Mouse (Mus musculus) stomach, embryonic 14.5 days (tissue): Measurements from ENCODE around the gene Tnfrsf18. TPM values are rescaled to one million over a fixed set of nuclear protein-coding genes. Genes with fewer than 3 reads are reported as not detected.

Source experiments
- ATAC-seq: fragments of 200-750 bp; cut with Nextera tagmentation; 2 replicates; pipeline ENCODE4 v1.8.0; 2017; ENCODE audit warnings: low read depth, moderate TSS enrichment; ENCODE audit not compliant: insufficient number of reproducible peaks, insufficient read depth, low FRiP score
- H3K27ac ChIP-seq: fragments of 300-500 bp; sonication (generic); 2 replicates; pipeline ENCODE4 v1.5.1; 2014; ENCODE audit warnings: mild to moderate bottlenecking, low read length, moderate library complexity, mixed read lengths
- H3K27me3 ChIP-seq: fragments of 300-500 bp; sonication (generic); 2 replicates; pipeline ENCODE4 v1.6.1; 2014; ENCODE audit warnings: low read length, control low read depth, mixed read lengths; ENCODE audit not compliant: control insufficient read depth, insufficient read depth
- H3K36me3 ChIP-seq: fragments of 300-500 bp; sonication (generic); 2 replicates; pipeline ENCODE4 v1.6.1; 2014; ENCODE audit warnings: mild to moderate bottlenecking, control low read depth, low read length, moderate library complexity, mixed read lengths; ENCODE audit not compliant: control insufficient read depth, insufficient read depth
- H3K4me1 ChIP-seq: fragments of 300-500 bp; sonication (generic); 2 replicates; pipeline ENCODE4 v1.6.1; 2014; ENCODE audit warnings: low read length, control low read depth, mixed read lengths; ENCODE audit not compliant: control insufficient read depth, insufficient read depth
- H3K4me2 ChIP-seq: fragments of 300-500 bp; sonication (generic); replicated peaks from 2 replicates; pipeline ENCODE4 v1.6.1; 2014; ENCODE audit warnings: low read depth, low read length, control low read depth
- H3K4me3 ChIP-seq: fragments of 300-500 bp; sonication (generic); 2 replicates; pipeline ENCODE4 v1.5.1; 2014; ENCODE audit warnings: low read depth, low read length, control low read depth
- H3K9ac ChIP-seq: fragments of 300-500 bp; sonication (generic); replicated peaks from 2 replicates; pipeline ENCODE4 v1.6.1; 2014; ENCODE audit warnings: low read depth, mild to moderate bottlenecking, control low read depth, low read length, moderate library complexity, mixed read lengths
- H3K9me3 ChIP-seq: fragments of 300-500 bp; sonication (generic); 2 replicates; pipeline ENCODE4 v1.6.1; 2016; ENCODE audit warnings: low read depth, low read length, control low read depth; ENCODE audit not compliant: control insufficient read depth
- WGBS: fragments of 180-500 bp; shearing (Covaris S2); extraction: QIAGEN DNeasy Blood & Tissue Kit; methylation state at CpG from one replicate; pipeline ENCODE4 v1.1.7; 2014; 5-methylcytosine and 5-hydroxymethylcytosine counted together
- polyA plus RNA-seq: library from polyadenylated mRNA; unstranded; fragments of >200 nt; fragmentation: Nextera tagmentation; extraction: Ambion mirVana; gene quantifications from 2 replicates; pipeline ENCODE4 v1.2.1, GENCODE M21; 2014

Gene Tnfrsf18
- polyA plus RNA-seq, 1 experiment from 2014 or later = 2.7 TPM

DNA sequence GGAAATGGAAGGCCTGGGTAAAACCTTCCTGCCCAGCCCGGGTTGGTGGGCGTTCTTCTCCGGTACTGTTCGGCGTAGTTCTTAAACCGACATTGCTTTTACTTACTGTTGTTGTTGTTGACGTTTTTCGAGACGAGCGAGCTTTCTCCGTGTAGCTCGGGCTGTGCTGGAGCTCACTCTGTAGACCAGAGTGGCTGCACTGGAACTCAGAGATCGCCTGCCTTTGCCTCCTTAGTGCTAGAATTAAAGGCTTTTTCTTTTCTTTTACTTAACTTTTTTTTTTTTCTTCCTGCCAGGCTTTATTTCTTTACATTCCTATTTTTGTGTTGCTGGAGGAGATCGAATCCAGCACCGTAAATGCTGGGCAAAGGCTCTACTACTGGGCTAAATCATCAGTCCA is 32.4 kb upstream of the Tnfrsf18 start:
- WGBS = 4% methylated on average over 15 of the region's 15 CpGs
- no peaks in the 10 kb centered on the region for H3K27me3 ChIP-seq
- peaks cover 19% of the 10 kb centered on the region; the same call in 1 of the 2 replicates for H3K36me3 ChIP-seq
- no peak overlapping the region for H3K27ac ChIP-seq
- H3K4me2 ChIP-seq = peak overlapping the region; percentile 54
- peaks cover 15% of the 10 kb centered on the region; the same call in 1 of the 2 replicates for H3K4me1 ChIP-seq
- no peaks in the 10 kb centered on the region for H3K9me3 ChIP-seq
- no peak for ATAC-seq
- H3K9ac ChIP-seq = peak overlapping the region; percentile 76
- H3K4me3 ChIP-seq = peak overlapping the region; percentile 72

DNA sequence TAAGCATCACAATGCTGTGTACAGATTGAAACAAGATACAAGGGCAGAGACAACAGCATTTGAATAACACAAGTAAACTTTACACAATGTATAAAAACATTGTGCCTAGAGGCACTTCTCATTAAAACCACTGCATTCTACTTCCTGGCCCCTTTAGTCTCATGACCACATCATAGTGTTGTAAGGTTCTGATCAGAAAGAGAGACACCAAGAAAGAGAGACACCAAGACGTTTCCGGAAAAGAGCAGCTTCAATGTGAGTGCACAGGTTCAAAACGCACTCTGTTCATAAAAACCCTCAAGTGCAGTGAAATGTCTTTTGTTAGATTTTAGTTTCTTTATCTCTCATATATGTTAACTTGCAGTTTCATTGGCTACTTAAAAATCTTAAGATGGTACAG is 21.9 kb upstream of the Tnfrsf18 start:
- H3K4me3 ChIP-seq = no peak overlapping the region
- no peaks in the 10 kb centered on the region for H3K4me1 ChIP-seq
- no peak for ATAC-seq
- peaks cover 79% of the 10 kb centered on the region for H3K36me3 ChIP-seq
- H3K9ac ChIP-seq = no peak overlapping the region
- H3K27me3 ChIP-seq = no peaks in the 10 kb centered on the region
- no peak overlapping the region for H3K27ac ChIP-seq
- no peaks in the 10 kb centered on the region for H3K9me3 ChIP-seq
- 89% methylated on average over 3 of the region's 3 CpGs for WGBS
- no peak overlapping the region for H3K4me2 ChIP-seq

DNA sequence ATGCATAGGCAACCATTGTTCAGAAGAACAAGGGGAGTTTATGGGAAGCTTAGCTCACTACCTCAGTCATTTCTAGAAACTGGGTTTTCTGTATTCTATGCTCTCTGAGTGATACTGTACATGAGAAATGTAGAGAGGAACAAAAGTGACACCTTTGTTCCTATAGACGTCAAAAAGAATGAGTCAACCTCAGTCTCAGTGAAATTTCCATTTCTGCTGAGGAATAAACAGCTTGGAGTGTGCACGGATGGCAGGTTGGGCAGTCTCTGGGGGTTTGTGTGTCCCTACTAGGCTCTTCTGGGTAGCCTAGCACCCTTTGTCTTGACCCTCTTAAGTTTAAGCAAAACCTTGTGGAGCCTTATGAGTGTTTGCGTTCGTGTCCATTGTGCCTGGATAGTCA is 17.6 kb upstream of the Tnfrsf18 start:
- Histone ChIP-seq H3K4me3 (no peak overlapping the region), H3K36me3 (peaks cover 81% of the 10 kb centered on the region), H3K27me3 (no peaks in the 10 kb centered on the region), H3K9me3 (no peaks in the 10 kb centered on the region), H3K27ac (no peak overlapping the region), H3K9ac (no peak overlapping the region), H3K4me2 (no peak overlapping the region), H3K4me1 (no peaks in the 10 kb centered on the region)
- WGBS = 95% methylated on average over 4 of the region's 4 CpGs
- ATAC-seq = no peak

DNA sequence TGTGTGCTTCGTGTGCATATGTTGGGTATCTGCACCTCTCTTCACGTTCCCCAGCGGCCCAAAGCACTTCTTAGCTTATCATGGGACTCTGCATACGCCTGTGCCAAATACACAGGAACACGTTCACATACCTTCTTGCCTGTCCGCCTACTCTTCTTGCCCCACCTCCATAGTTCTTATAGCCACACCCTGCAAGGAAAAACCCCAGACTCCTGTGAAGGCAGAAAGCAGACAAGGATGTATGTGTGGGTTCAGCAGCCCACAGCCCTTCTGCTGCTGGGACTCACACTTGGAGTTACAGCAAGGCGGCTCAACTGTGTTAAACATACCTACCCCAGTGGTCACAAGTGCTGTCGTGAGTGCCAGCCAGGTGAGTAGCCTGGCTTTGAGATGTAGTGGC is 12.3 kb upstream of the Tnfrsf18 start, which contains the start of gene Tnfrsf4:
Gene Tnfrsf4, plus strand, starts transcription at position 207 of the 400 bp plus-strand sequence.
- Histone ChIP-seq H3K4me2 (no peak within 1 kb of the TSS), H3K4me3 (no peak within 1 kb of the TSS), H3K4me1 (no peaks in the 10 kb centered on the region), H3K36me3 (peaks cover 38% of the 10 kb centered on the region), H3K9ac (no peak within 1 kb of the TSS), H3K27ac (no peak within 1 kb of the TSS), H3K27me3 (no peaks in the 10 kb centered on the region), H3K9me3 (no peaks in the 10 kb centered on the region)
- WGBS = 74% methylated on average over 8 of the region's 8 CpGs
- ATAC-seq = no peak

DNA sequence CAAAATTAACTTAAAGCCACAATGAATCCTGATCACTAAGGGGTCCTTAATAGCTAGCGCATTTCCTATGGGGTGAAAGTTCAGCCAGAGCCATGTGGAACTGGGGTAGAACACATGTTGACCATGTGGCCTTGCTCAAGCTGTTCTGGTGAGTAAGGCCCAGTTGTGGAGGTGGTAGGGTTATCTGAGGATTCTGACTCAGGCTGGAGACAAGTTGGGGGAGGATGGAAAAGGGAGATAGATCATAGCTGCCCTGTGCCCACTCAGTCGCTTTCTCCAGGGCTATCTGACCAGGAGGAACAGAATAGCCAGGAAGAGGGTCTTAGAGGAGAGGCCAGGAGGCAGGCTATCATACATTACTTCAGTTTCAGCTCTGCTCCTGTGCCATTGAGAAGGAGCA is 11.5 kb upstream of the Tnfrsf18 start:
- Histone ChIP-seq H3K4me2 (no peak overlapping the region), H3K36me3 (peaks cover 30% of the 10 kb centered on the region), H3K9ac (no peak overlapping the region), H3K27me3 (no peaks in the 10 kb centered on the region), H3K4me1 (no peaks in the 10 kb centered on the region), H3K4me3 (no peak overlapping the region), H3K27ac (no peak overlapping the region), H3K9me3 (no peaks in the 10 kb centered on the region)
- ATAC-seq = no peak
- WGBS = 93% methylated on average over 2 of the region's 2 CpGs

DNA sequence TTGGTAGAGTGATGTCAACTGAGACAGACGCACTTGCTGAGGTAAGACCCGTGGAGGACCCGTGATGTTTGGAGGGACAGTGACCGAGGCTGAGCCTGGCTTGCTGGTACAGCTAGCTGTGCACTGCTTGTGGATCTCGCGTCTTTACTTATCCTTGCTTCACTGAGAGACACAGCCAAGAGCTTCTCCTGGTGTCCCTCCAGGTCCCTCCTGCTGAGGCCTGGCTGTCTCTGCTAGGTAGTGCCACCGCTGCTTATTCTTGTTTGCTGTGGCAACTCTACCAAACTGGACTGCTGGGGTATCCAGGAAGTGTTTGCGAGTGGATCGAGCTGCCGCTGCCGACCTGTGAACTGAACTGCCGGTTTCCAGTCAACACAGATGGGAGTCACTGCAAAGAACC is 6.2 kb upstream of the Tnfrsf18 start:
- Histone ChIP-seq H3K4me2 (no peak overlapping the region), H3K9me3 (no peaks in the 10 kb centered on the region), H3K4me1 (no peaks in the 10 kb centered on the region), H3K36me3 (no peaks in the 10 kb centered on the region; the same call in 1 of the 2 replicates), H3K9ac (no peak overlapping the region), H3K27me3 (no peaks in the 10 kb centered on the region), H3K4me3 (no peak overlapping the region), H3K27ac (no peak overlapping the region)
- no peak for ATAC-seq
- WGBS = 88% methylated on average over 12 of the region's 12 CpGs

DNA sequence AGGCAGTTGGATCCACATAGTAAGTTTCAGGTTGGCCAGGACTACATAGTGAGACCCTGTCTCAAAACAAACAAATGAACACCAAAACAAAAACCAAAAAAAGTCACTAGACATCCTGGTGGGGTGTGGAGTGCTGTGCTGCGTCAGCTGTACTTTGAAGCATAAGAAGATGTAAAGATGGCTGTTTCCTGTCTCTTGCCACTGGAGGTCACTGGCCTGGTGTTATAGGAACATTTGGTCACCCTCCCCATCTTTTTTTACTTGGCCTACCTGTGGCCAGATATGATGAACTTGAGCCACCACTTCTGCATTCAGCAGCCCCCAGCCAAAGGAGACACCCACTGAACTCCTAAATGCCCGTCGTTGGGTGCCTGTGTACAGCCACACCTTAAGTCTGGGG is 4.6 kb upstream of the Tnfrsf18 start:
- WGBS = 66% methylated on average over 3 of the region's 3 CpGs
- Histone ChIP-seq H3K4me3 (no peak overlapping the region), H3K27me3 (no peaks in the 10 kb centered on the region), H3K4me1 (no peaks in the 10 kb centered on the region), H3K36me3 (no peaks in the 10 kb centered on the region), H3K9me3 (no peaks in the 10 kb centered on the region), H3K4me2 (no peak overlapping the region), H3K27ac (no peak overlapping the region), H3K9ac (no peak overlapping the region)
- ATAC-seq = no peak

DNA sequence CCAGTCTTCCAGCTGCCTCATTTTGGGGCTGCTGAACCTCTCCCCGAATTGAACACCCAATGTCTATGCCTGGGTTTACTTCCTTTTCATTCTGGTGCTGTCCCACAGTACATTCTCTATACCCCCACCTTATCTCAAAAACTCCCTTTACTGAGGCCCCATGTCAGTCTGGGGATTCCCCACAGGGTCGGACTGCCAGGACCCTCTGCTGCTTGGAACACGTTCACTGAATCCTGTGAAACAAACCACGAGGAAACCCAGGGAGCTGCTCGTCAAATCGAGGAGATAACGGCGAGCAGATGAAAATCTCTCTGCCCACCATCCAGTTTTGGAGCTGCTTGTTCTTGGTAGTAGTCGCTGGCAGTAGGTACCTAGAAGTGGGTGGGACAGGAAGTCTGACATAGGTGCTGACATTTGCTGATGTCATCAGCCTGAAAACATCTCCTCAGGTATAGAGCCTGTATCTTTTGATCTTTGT is 4.0 kb upstream of the Tnfrsf18 start:
- Histone ChIP-seq H3K9ac (no peak overlapping the region), H3K27ac (no peak overlapping the region), H3K27me3 (no peaks in the 10 kb centered on the region), H3K36me3 (no peaks in the 10 kb centered on the region), H3K4me3 (no peak overlapping the region), H3K4me2 (no peak overlapping the region), H3K9me3 (no peaks in the 10 kb centered on the region), H3K4me1 (no peaks in the 10 kb centered on the region)
- WGBS = 52% methylated on average over 9 of the region's 9 CpGs
- ATAC-seq = no peak

DNA sequence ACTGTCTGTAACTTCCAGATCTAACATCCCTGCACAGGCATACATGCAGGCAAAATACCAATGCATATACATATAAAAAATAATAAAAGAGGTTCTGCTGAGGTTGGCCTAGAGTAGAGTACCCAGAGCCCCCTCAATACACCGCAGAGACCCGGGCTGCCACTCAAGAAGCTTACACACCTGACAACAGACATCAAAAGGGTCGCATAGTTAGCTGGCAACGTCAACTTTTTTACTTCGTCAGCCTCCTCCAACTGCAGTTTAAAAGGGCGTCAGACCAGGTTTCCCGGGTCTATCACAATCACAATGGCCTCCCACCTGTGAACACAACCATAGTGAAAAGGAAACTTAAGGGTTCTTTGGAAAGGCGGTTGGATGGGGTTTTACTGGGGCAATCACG is 2.4 kb upstream of the Tnfrsf18 start:
- WGBS = 79% methylated on average over 9 of the region's 9 CpGs
- H3K27me3 ChIP-seq = no peaks in the 10 kb centered on the region

More for the DNA sequence above, 2.4 kb upstream of the Tnfrsf18 start:
- Histone ChIP-seq H3K4me1 (no peaks in the 10 kb centered on the region), H3K9me3 (no peaks in the 10 kb centered on the region), H3K4me3 (no peak overlapping the region), H3K27ac (no peak overlapping the region), H3K9ac (no peak overlapping the region), H3K4me2 (no peak overlapping the region), H3K36me3 (peaks cover 4% of the 10 kb centered on the region; the same call in 1 of the 2 replicates)
- ATAC-seq = no peak
